ENCODE assay signal across 23 mouse cellular contexts in the genomic region with DNA sequence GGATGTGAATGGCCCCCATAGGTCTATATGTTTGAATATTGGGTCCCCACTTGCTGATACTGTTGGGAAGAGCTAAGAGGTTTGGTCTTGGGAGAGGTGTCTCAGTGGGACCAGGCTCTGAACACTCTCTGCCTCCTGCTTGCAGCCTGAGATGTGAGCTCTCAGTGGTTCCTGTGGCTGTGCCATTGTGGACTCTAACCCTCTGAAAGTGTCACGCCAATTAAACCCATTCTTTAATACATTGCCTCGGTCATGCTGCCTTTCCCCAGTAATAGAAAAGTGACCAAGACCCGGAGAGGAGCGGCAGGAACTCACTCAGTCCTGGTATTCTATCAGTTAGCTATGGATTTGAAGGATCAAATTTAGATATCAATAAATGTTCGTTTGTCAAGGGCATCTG.
"Had no signal": no experiment of that assay in that cellular context is flagged by ENCODE, and none has a peak within 500 bp of the region (broad histone marks: within the 10 kb centered on the region; RNA-seq: fewer than 3 reads in every experiment).

No protein-coding gene starts in this region.

- H3K36me3 ChIP-seq: limb, embryonic 10.5 days; limb, embryonic 13.5 days; liver, embryonic 12.5 days; liver, embryonic 15.5 days; lung, embryonic 15.5 days; neural tube, embryonic 13.5 days; stomach, embryonic 15.5 days had no signal

- H3K4me3 ChIP-seq: layer of hippocampus, adult 2 months; limb, embryonic 10.5 days; limb, embryonic 13.5 days; liver, embryonic 12.5 days; liver, embryonic 15.5 days; lung, embryonic 15.5 days; neural tube, embryonic 13.5 days; stomach, embryonic 15.5 days had no signal

- H3K9ac ChIP-seq: limb, embryonic 13.5 days; liver, embryonic 12.5 days; liver, embryonic 15.5 days; lung, embryonic 15.5 days; neural tube, embryonic 13.5 days; stomach, embryonic 15.5 days had no signal

- H3K27ac ChIP-seq: kidney, postnatal 0 days; layer of hippocampus, adult 2 months; limb, embryonic 10.5 days; limb, embryonic 13.5 days; liver, embryonic 12.5 days; liver, embryonic 15.5 days; lung, embryonic 15.5 days; neural tube, embryonic 13.5 days; stomach, embryonic 15.5 days had no signal

- H3K27me3 ChIP-seq: limb, embryonic 13.5 days; liver, embryonic 12.5 days; liver, embryonic 15.5 days; lung, embryonic 15.5 days; megakaryocyte, embryonic 14.5 days; neural tube, embryonic 13.5 days; stomach, embryonic 15.5 days had no signal

- H3K4me1 ChIP-seq: neural tube, embryonic 13.5 days had no signal

- ATAC-seq: liver, embryonic 12.5 days had no signal

- DNase-seq: kidney, adult 11 months; kidney, adult 9 months; kidney, postnatal 25 days; layer of hippocampus, adult 9-11 months; liver; lung, adult 18-20 months; lung, postnatal 10 days; lung, postnatal 36 days; midbrain, embryonic 14.5 days; retina, postnatal 1 day; right cerebral cortex, postnatal 25 days; spleen, adult 18-20 months; thymus, postnatal 25 days had no signal

- H3K9me3 ChIP-seq: limb, embryonic 10.5 days; limb, embryonic 13.5 days; liver, embryonic 12.5 days; liver, embryonic 15.5 days; lung, embryonic 15.5 days; megakaryocyte, embryonic 14.5 days; neural tube, embryonic 13.5 days; stomach, embryonic 15.5 days had no signal

- H3K4me2 ChIP-seq: limb, embryonic 13.5 days; liver, embryonic 12.5 days; liver, embryonic 15.5 days; lung, embryonic 15.5 days; neural tube, embryonic 13.5 days; stomach, embryonic 15.5 days had no signal
